Mouse (Mus musculus) kidney, adult 11 months (tissue): ENCODE measurements around the gene Nav2.

Experiments
- DNase-seq: peaks from one replicate; pipeline ENCODE4 v3.0.0; 2022

Gene Nav2

DNA sequence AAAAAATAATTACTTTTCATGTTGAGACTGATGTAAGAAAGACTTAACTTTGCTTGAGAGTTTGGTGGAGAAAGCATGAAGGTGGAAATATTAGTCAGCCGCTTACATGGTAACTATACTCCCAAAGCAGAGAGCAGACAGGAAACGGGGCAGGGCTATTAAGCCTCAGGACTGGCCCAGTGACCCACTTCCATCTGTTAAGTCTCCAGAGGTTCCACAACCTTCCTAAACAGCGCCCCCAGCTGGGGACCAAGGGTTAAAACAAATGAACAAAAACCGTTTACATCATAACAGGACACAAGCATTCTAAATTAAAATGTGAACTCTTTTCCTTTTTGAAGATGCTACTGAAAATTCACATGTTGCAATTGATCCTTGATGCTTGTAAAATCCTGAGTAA is 29.7 kb downstream of the Nav2 start:
- DNase-seq = no peak

DNA sequence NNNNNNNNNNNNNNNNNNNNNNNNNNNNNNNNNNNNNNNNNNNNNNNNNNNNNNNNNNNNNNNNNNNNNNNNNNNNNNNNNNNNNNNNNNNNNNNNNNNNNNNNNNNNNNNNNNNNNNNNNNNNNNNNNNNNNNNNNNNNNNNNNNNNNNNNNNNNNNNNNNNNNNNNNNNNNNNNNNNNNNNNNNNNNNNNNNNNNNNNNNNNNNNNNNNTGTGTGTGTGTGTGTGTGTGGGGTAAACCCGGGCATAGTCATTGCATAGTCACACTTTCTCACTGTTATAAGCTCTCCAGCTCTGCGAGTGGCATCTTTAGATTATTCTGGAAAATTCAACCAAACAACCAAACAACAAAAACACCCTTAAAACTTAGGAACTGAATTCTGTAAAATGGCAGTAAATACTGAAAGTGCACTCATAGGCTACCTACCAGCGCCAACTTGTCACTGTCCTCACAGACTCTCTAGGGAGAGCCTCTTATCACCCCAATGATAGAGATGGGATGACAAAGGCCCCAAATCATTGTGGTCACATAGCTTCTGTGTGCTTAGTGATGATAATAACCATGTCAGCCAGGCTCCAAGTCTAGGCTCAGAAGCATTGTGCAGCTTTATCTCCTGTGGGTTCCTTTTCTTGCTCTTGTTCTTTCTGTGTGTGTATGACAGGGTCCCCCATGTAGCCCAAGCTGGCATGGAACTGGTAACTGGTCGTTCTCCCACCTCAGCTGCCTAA is 40.0 kb downstream of the Nav2 start:
- no peak for DNase-seq

GRCm38 (mm10) chr7:48954501-48954900 is 46.0 kb downstream of the Nav2 start:
- no peak for DNase-seq

DNA sequence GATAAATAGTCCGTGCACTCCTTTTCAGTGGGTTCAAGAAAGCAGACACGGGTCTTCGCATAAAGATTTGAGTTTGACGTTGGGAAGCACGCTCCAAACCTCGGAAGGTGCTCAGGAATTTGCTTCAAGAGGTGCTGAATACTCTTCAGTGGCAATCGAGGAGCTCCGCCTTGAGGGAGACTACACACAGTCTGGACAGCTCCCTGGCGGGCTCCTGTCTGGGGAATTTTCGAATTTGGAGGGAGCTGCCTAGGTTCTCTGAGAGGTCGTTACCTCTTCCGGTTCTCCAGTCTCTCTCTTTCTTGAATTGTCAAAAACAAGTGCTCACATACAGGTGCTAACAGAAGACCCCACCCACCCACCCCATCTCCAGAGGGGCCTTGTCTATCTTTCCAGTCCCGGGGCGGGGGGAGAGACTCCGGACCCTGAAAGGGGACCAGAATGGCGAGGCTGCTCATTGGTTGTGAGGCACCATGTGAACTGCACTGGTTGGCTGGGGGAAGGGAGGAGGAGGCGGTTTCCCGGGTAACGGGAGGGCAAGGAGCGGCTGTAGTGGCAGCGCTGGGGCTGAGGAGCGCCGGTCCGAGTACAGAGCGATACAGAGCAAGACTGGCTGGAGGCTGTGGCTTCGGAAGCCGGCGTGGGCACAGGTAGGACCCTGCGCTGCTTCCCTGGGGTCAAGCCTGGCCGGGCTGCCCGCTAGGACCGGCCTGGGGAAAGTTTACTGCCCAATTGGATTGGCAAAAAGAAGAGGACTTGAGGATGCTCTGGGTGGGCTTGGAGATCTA is 50.2 kb downstream of the Nav2 start:
- peak; percentile 24 for DNase-seq

- no peak for DNase-seq
Measured at GRCm38 (mm10) chr7:48959316-48959661, 50.8 kb downstream of the Nav2 start.

GRCm38 (mm10) chr7:48960152-48960551 is 51.6 kb downstream of the Nav2 start:
- DNase-seq = no peak

GRCm38 (mm10) chr7:48961501-48961900 is 53.0 kb downstream of the Nav2 start:
- no peak for DNase-seq

- DNase-seq = no peak
Measured at GRCm38 (mm10) chr7:48961935-48962334, 53.4 kb downstream of the Nav2 start.

DNA sequence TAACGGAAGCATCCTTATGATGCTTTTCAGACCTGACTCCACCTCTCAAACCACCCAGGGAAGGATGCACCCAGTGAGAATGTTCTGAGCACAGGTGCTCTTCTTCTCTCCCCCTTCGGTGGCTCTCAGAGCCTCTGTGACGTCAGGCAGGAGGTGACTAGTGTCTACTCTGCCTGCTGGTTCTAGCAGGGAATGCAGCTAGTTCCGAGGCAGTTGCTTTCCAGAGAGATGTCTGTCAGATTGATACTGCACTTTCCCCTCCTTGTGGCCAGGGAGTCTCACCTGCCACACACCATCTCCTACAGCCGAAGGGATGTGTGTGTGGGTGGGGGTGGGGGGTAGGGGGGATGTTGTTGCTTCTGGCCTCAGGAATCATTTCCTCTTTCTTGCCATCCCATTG is 54.6 kb downstream of the Nav2 start:
- DNase-seq = no peak

DNA sequence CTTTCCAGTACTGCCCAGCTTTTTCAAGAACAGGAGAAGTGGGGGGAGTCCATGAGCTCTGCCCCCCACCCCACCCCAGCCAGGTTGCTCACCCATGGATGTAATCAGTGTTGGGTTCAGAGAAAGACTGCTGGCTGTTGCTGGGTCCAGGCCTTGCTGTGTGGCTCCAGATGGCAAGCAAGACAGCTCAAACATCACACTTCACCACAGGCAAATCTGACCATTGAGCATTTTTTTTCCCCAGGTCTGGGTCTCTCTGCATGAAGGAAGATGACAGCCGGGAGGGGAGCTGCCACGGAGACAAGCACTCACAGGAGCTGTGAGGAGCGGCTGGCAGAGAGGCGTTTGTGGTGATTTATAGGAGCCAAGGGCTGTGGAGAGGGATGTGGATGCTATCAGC is 55.0 kb downstream of the Nav2 start:
- no peak for DNase-seq

DNA sequence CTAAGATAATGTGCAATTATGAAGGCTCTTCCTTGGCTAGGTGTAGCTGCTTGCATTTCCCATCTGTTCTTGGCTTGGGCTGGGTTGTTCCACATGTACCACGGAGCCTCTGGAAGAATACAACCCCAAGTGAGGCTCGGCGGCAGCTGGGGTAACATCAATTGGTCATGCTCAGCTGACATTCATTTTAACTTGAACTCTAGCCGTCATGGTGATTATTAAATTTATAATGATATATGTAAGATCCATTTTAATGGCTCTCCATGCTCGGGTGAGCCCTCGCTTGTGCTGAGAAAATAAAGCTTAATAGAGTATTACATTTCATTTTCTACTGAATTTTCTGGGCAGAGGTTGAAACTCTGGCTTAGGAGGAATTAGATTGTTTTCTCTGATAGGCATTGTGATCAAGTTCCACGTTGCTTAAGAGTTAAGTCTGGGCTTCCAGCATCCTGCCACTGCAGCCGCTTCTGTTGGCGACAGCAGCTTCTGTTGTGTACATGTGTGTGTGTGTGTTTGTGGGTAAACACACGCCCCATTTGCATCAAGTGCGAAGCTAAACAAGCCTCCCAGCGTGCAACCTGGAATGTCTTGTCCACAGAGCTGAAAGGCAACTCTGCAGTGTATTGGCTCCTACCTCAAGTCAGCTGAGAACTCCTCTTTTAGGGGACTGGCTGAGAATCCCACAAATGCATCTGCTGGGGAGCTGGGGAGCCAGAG is 57.4 kb downstream of the Nav2 start:
- DNase-seq = no peak

GRCm38 (mm10) chr7:48981013-48981412 is 72.5 kb downstream of the Nav2 start:
- DNase-seq = no peak

DNA sequence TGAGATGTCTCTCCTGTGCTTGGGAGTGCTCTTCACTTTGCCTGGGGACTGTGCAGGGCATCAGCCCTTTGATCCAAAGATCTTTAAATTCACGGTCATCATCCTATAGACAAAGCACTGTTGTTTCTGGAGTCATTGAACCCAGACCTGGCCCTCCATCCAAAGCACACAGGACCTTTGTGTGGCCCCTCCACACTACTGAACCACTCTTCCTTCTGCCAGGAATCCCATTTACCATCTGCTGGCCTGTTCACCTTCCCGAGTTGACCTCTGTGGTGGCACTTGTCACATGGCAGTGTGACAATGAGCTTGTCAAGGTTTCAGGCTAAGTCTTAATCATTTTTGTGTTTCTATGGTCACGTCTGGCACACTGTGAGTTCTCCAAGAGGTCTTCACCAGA is 73.3 kb downstream of the Nav2 start:
- DNase-seq = no peak

DNA sequence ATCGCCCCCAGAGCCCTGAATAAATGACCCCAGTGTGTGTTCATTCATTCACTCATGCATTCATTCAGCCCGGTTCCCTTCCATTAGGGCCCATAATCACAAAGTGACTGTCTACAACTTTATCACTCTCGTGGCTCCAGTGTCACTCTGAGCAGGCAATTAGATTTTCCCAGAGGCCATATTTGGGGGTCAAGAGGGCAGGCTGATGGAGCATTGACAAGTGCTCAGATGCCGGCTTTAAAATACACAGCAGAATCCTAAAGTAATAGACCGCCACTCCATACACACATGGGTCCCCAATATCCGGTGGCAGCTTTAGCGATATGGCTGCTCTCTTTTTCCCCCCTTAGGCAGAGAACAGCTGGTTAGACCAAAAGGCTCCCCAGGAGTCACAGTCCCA is 74.1 kb downstream of the Nav2 start:
- DNase-seq = no peak

DNA sequence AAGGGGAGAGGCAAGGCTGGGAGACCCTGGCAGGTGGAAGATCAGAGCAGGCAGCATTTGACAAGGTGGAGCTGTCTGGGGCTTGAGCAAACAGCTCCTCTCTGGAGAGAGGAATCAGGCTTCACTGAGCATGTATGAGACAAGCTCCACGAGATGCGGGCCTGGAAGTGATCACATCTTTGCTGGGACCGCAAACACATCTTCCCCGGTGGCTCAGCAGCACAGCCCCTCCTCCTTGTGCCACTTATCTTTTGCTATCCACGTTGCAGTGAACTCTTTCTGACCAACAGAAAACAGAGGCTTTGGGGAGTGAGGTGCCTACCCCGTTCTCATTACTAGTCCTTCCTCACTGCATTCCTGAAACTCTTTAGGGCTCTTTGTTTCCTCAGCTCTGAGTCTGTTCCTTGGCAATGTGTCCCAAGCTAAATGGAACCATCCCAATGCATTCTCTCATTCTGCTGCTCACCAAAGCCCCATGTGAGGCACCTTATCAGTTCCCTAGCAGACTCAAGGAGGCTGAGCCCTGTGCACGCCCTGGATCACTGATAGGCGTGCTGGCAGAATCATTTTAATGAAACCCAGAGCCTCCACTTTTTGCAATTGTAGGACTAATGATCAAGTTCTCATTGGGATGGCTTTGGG is 83.5 kb downstream of the Nav2 start:
- no peak for DNase-seq

DNA sequence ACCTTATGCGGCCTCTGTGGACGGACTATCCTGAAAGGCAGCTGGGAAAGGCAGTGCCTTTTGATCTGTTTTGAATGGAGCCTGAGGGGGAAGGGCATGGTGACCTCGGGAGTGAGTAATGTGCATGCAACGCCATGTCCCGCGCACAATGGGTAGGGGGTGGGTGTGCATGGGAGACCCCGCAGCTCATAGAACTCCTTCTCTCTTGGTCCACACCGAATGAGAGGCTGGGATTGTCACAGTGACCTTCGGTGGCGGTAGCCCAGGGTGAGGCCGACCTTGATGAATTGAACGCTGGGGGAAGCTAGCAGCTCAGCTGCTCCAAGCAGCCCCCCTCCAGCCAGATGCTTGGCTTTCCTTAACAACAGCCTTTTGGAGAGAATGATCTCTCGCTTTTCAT is 86.7 kb downstream of the Nav2 start:
- no peak for DNase-seq

- DNase-seq = no peak
Measured at GRCm38 (mm10) chr7:48995701-48996100, 87.2 kb downstream of the Nav2 start.

DNA sequence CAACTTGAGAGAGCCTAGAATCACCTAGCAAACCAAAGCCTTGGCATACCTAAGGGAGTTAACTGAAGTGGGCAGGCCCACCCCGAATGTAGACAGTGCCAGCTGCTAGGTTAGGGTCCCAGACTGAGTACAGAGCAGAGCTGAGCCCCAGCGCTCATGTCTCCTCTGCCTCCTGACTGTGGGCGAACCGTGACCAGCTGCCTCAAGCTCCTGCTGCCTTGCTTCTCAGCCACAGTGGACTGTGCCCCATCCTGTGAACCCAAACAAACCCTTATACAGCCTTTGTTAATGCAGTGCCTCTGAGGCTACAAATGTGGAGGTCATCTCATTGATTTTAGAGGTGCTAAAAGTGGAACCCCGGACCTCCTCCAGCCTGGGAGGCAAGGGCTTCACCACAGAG is 88.3 kb downstream of the Nav2 start:
- DNase-seq = peak; percentile 6

GRCm38 (mm10) chr7:48998097-48998496 is 89.6 kb downstream of the Nav2 start:
- DNase-seq = no peak

DNA sequence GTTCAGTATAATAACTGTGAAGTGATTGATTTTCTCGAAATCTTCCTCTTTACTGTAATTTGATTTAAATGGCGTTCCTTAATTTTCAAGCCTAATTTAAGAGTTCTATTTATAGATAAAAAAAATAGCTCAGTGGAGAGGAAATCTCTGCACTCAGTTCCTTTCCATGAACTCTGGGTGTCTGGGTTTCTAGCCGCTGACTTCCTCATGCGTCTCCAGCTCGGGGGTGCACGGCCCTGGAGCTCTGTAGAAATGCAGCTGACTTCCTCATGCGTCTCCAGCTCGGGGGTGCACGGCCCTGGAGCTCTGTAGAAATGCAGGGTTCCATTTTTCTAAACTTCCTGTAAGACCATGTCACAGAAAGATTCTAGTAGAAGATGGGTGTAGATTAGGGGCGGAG is 90.1 kb downstream of the Nav2 start:
- DNase-seq = peak; percentile 27

- DNase-seq = no peak
Measured at GRCm38 (mm10) chr7:49000816-49001215, 92.3 kb downstream of the Nav2 start.

DNA sequence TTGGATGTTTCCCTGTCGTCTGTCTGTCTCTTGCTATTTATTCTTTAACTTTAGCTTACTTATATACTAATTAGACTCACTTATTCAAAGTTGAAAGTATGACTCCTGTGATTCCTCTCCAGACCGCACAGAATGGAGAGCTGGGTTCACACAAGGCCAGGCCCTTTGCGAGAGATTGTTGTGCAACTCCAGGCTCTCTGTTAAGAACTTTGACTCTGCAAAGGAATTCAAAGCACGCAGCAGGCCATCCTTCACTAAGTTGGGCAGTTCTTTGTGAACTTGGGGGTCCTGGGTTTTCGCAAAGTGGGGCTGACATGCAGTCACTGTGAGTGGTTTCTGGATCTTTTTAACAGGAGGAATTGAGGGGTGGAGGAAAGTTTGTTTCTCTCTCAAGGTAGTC is 95.9 kb downstream of the Nav2 start:
- DNase-seq = peak; percentile 73

GRCm38 (mm10) chr7:49006886-49007285 is 98.4 kb downstream of the Nav2 start:
- DNase-seq = no peak

DNA sequence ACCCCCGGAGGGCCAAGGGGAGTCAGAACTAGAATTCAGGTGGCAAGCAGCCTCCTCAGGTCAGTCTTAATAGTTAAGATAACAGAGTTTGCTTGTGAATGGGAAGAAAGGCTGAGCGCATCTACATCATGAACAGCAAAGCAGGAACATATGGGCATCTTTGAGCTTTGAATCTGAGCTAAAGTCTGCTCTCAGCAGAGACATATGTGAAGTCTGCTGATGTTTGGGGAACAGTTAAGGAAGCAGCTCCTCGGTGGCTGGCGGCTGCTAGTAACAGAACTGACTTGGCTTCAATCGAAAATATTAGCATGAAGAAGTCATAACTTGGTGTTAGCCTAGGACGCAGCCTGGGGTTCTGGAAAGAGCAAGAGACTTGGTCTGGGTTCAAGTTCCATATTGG is 102.2 kb downstream of the Nav2 start:
- no peak for DNase-seq
